8 mouse cellular contexts compared by ENCODE assay signal in genomic region chr2:146221076-146221928, GRCm38 (mm10). TPM values are rescaled to one million over a fixed set of nuclear protein-coding genes. Genes with fewer than 3 reads are reported as not detected.
A peak's percentile ranks its signal among the peaks of the same experiment; 100 is the strongest.
DNase-seq lines count a peak whose midpoint lies in the region; ATAC-seq and TF ChIP-seq lines count a peak whose summit lies in the region.

Insm1 (plus strand) TSS chr2:146221921.

- ATAC-seq in forebrain, embryonic 15.5 days (replicated peaks), result peak; percentile 66
- peak; percentile 74 for ATAC-seq in kidney, embryonic 14.5 days (ENCODE audit: low FRiP score, low TSS enrichment)
- ATAC-seq in neural tube, embryonic 13.5 days (ENCODE audit: low read depth), result peak; percentile 72

- TF ChIP-seq CTCF in liver, adult 2 months (IDR thresholded peaks at IDR 0.05; ENCODE audit: low read depth, low read length), result no peak

- peak within 1 kb of the TSS; percentile 97 for H3K4me3 ChIP-seq in forebrain, embryonic 15.5 days
- peak within 1 kb of the TSS; percentile 49 for H3K4me3 ChIP-seq in kidney, embryonic 14.5 days (ENCODE audit: low read length)
- peak within 1 kb of the TSS; percentile 29; the same call in 1 of the 2 replicates for H3K4me3 ChIP-seq in liver, adult 2 months (ENCODE audit: insufficient read depth, low read depth, low read length)
- H3K4me3 ChIP-seq in neural tube, embryonic 13.5 days, result peak within 1 kb of the TSS; percentile 73

- no peaks in the 10 kb centered on the region for H3K79me2 ChIP-seq in liver, adult 2 months (ENCODE audit: control insufficient read depth, insufficient read depth, low read length)

- H3K4me1 ChIP-seq in forebrain, embryonic 15.5 days, result peaks cover 63% of the 10 kb centered on the region
- peaks cover 20% of the 10 kb centered on the region for H3K4me1 ChIP-seq in kidney, embryonic 14.5 days (ENCODE audit: control insufficient read depth, insufficient read depth, low read length)
- 0 out of 2 replicates have a peak, but pooled peaks cover 3% of the 10 kb centered on the region for H3K4me1 ChIP-seq in liver, adult 2 months (ENCODE audit: control insufficient read depth, insufficient read depth, low read length)
- peaks cover 83% of the 10 kb centered on the region for H3K4me1 ChIP-seq in neural tube, embryonic 13.5 days (replicated peaks)

- under 1% methylated on average over 82 of the region's 86 CpGs for WGBS in forebrain, embryonic 15.5 days
- WGBS in kidney, embryonic 14.5 days, result under 1% methylated on average over 74 of the region's 86 CpGs
- 3% methylated on average over 67 of the region's 86 CpGs for WGBS in liver, adult 2 months
- WGBS in neural tube, embryonic 13.5 days, result under 1% methylated on average over 66 of the region's 86 CpGs

- H3K4me2 ChIP-seq in forebrain, embryonic 15.5 days (replicated peaks), result peak within 1 kb of the TSS; percentile 89
- H3K4me2 ChIP-seq in kidney, embryonic 14.5 days (replicated peaks; ENCODE audit: low read depth, low read length), result peak within 1 kb of the TSS; percentile 96
- peak within 1 kb of the TSS; percentile 88 for H3K4me2 ChIP-seq in neural tube, embryonic 13.5 days

- H3K27ac ChIP-seq in forebrain, embryonic 15.5 days (replicated peaks), result peak within 1 kb of the TSS; percentile 99
- H3K27ac ChIP-seq in kidney, embryonic 14.5 days (ENCODE audit: low read depth, low read length), result no peak within 1 kb of the TSS
- no peak within 1 kb of the TSS for H3K27ac ChIP-seq in liver, adult 2 months (replicated peaks; ENCODE audit: insufficient read depth, low read depth, low read length)
- H3K27ac ChIP-seq in neural tube, embryonic 13.5 days (replicated peaks), result peak within 1 kb of the TSS; percentile 97

- TF ChIP-seq POLR2A in liver, adult 2 months (IDR thresholded peaks at IDR 0.05; ENCODE audit: extremely low read depth, insufficient read depth, low read length), result no peak

- H3K36me3 ChIP-seq in forebrain, embryonic 15.5 days, result no peaks in the 10 kb centered on the region
- H3K36me3 ChIP-seq in kidney, embryonic 14.5 days (ENCODE audit: control insufficient read depth, insufficient read depth, low read length), result no peaks in the 10 kb centered on the region
- H3K36me3 ChIP-seq in liver, adult 2 months (ENCODE audit: control insufficient read depth, insufficient read depth, low read length), result no peaks in the 10 kb centered on the region
- H3K36me3 ChIP-seq in neural tube, embryonic 13.5 days, result no peaks in the 10 kb centered on the region

- no peaks in the 10 kb centered on the region for H3K27me3 ChIP-seq in forebrain, embryonic 15.5 days
- H3K27me3 ChIP-seq in kidney, embryonic 14.5 days (ENCODE audit: control insufficient read depth, insufficient read depth, low read length), result peaks cover 94% of the 10 kb centered on the region
- peaks cover 58% of the 10 kb centered on the region for H3K27me3 ChIP-seq in liver, adult 2 months (ENCODE audit: control insufficient read depth, insufficient read depth, low read length)
- H3K27me3 ChIP-seq in neural tube, embryonic 13.5 days, result peaks cover 72% of the 10 kb centered on the region

- H3K9ac ChIP-seq in forebrain, embryonic 15.5 days (replicated peaks), result peak within 1 kb of the TSS; percentile 95
- peak within 1 kb of the TSS; percentile 44 for H3K9ac ChIP-seq in kidney, embryonic 14.5 days (ENCODE audit: low read depth, low read length)
- H3K9ac ChIP-seq in liver, adult 2 months (ENCODE audit: low read depth, low read length), result no peak within 1 kb of the TSS
- H3K9ac ChIP-seq in neural tube, embryonic 13.5 days, result peak within 1 kb of the TSS; percentile 92

- peak; percentile 10 to 28 for DNase-seq in spleen, adult 18-20 months
- DNase-seq in spleen, adult 12 weeks (ENCODE audit: low spot score), result no peak
- peak; percentile 30 to 48 for DNase-seq in cerebellum, adult 18-20 months
- DNase-seq in liver, adult 2 months (ENCODE audit: extremely low read depth, low read depth, low spot score), result no peak
- no peak for DNase-seq in adipocyte (ENCODE audit: low spot score)

- H3K9me3 ChIP-seq in forebrain, embryonic 15.5 days, result no peaks in the 10 kb centered on the region
- no peaks in the 10 kb centered on the region for H3K9me3 ChIP-seq in kidney, embryonic 14.5 days (ENCODE audit: control insufficient read depth, low read length)
- no peaks in the 10 kb centered on the region for H3K9me3 ChIP-seq in neural tube, embryonic 13.5 days

RNA-seq across cellular contexts. Expression of gene Insm1, which starts in this region (rescaled TPM):
- 13.5 and 15.6 TPM in 2 replicates for polyA plus RNA-seq in forebrain, embryonic 15.5 days (2015; fragmentation: Nextera tagmentation; extraction: Ambion mirVana)
- polyA plus RNA-seq in kidney, embryonic 14.5 days (2014; fragmentation: Nextera tagmentation; extraction: Ambion mirVana), result not detected in 2 replicates
- total RNA-seq in liver, adult 2 months (2014; rRNA removed), result not detected in 2 replicates
- 0.04 TPM in 1 of 2 replicates, not detected in the other for polyA plus RNA-seq in liver, adult 2 months (2012; rRNA removed)
- polyA plus RNA-seq in neural tube, embryonic 13.5 days (2015; fragmentation: Nextera tagmentation; extraction: Ambion mirVana), result 2.2 and 2.6 TPM in 2 replicates

Comparison
In these comparisons a context has a peak if more than half of its experiments do, and no peak if none do; other contexts are left out.
1. DNase-seq: peak in spleen, adult 18-20 months (2 of 2) and cerebellum, adult 18-20 months (2 of 2); none in spleen, adult 12 weeks (single experiment), liver, adult 2 months (single experiment) and adipocyte (single experiment).
2. Peak in ATAC-seq, H3K4me3 ChIP-seq, H3K9ac ChIP-seq and H3K4me2 ChIP-seq in kidney, embryonic 14.5 days; RNA of the gene not detected or under 1 TPM.
3. H3K27ac ChIP-seq: peak in forebrain, embryonic 15.5 days (single experiment) and neural tube, embryonic 13.5 days (single experiment); none in kidney, embryonic 14.5 days (single experiment) and liver, adult 2 months (single experiment).
4. H3K4me3 ChIP-seq: peak in every context shown above with its lines; median percentile 97 in forebrain, embryonic 15.5 days; 73 in neural tube, embryonic 13.5 days; 49 in kidney, embryonic 14.5 days; 29 in liver, adult 2 months.
5. Peak in every context shown above with its lines, with median percentiles within 50 percentile points of each other: ATAC-seq and H3K4me2 ChIP-seq.